Mouse (Mus musculus) heart, postnatal 0 days (tissue): Measurements from ENCODE around the gene Fuca1. TPM values are rescaled to one million over a fixed set of nuclear protein-coding genes. Genes with fewer than 3 reads are reported as not detected.

Experiments
- ATAC-seq: fragments of 200-750 bp; cut with Nextera tagmentation; 2 replicates; pipeline ENCODE4 v1.8.0; 2017; ENCODE audit warnings: low read depth, moderate number of reproducible peaks, moderate library complexity; ENCODE audit not compliant: insufficient read depth
- DNase-seq: peaks from one replicate; pipeline ENCODE4 v3.0.0-alpha.2; 2016; ENCODE audit warnings: low spot score
- H3K27ac ChIP-seq: fragments of 300-500 bp; sonication (generic); 2 replicates; pipeline ENCODE4 v1.5.1; 2014; ENCODE audit warnings: low read depth, mild to moderate bottlenecking
- H3K27me3 ChIP-seq: fragments of 300-500 bp; sonication (generic); 2 replicates; pipeline ENCODE4 v1.6.1; 2014; ENCODE audit warnings: low read length, mixed read lengths; ENCODE audit not compliant: control insufficient read depth, insufficient read depth
- H3K36me3 ChIP-seq: fragments of 300-500 bp; sonication (generic); replicated peaks from 2 replicates; pipeline ENCODE4 v1.6.1; 2014; ENCODE audit warnings: low read length, mixed read lengths; ENCODE audit not compliant: control insufficient read depth, insufficient read depth
- H3K4me1 ChIP-seq: fragments of 300-500 bp; sonication (generic); 2 replicates; pipeline ENCODE4 v1.6.1; 2014; ENCODE audit warnings: antibody characterized with exemption; ENCODE audit not compliant: control insufficient read depth, insufficient read depth
- H3K4me2 ChIP-seq: fragments of 300-500 bp; sonication (generic); 2 replicates; pipeline ENCODE4 v1.6.1; 2014; ENCODE audit warnings: low read depth, mild to moderate bottlenecking, low read length, moderate library complexity
- H3K4me3 ChIP-seq: fragments of 300-500 bp; sonication (generic); 2 replicates; pipeline ENCODE4 v1.5.1; 2014; ENCODE audit warnings: low read depth, low read length
- H3K9ac ChIP-seq: fragments of 300-500 bp; sonication (generic); replicated peaks from 2 replicates; pipeline ENCODE4 v1.6.1; 2014; ENCODE audit warnings: low read depth, low read length, mixed read lengths
- H3K9me3 ChIP-seq: fragments of 300-500 bp; sonication (generic); replicated peaks from 2 replicates; pipeline ENCODE4 v1.6.1; 2016; ENCODE audit warnings: low read length; ENCODE audit not compliant: control insufficient read depth
- CTCF ChIP-seq: IDR thresholded peaks from 2 replicates; pipeline ENCODE4 v1.5.1; 2016; ENCODE audit warnings: antibody characterized with exemption, control low read depth, low read depth
- EP300 ChIP-seq: IDR thresholded peaks from 2 replicates; pipeline ENCODE4 v1.6.1; 2016; ENCODE audit warnings: antibody characterized with exemption, low read depth
- WGBS: fragments of 180-500 bp; shearing (Covaris S2); extraction: QIAGEN DNeasy Blood & Tissue Kit; methylation state at CpG from one replicate; pipeline ENCODE4 v1.1.7; 2014; 5-methylcytosine and 5-hydroxymethylcytosine counted together
- polyA plus RNA-seq: library from polyadenylated mRNA; unstranded; fragments of >200 nt; fragmentation: Nextera tagmentation; extraction: Ambion mirVana; gene quantifications from 2 replicates; pipeline ENCODE4 v1.2.1, GENCODE M21; 2015
- total RNA-seq: library from RNA; depleted of rRNA; stranded (reverse); fragments of >200 nt; gene quantifications from 2 replicates; pipeline ENCODE4 v1.2.3, GENCODE M21; 2014; ENCODE audit warnings: low replicate concordance

The Fuca1 gene
- total and polyA plus RNA-seq, 2 experiments from 2014 or later, result 30.3 to 48.4 TPM

DNA sequence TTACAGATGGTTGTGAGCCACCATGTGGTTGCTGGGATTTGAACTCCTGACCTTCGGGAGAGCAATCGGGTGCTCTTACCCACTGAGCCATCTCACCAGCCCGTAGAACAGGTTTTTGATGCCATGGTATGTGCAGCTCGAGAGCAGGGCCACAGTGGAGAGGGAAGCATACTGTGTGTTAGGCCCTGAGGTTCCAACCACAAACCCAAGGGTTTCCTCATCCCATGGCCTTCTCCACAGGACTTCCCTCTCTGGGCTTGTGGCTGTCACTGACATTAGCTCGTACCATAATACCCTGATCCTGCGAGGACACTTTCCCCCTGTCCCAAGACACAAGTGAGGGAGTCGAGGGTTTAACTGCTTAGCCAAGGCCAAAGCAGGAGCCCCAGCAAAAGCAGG, 21.5 kb upstream of the Fuca1 start:
- Histone ChIP-seq H3K27ac (no peak overlapping the region), H3K4me1 (0 out of 2 replicates have a peak, but pooled peaks cover 5% of the 10 kb centered on the region), H3K27me3 (no peaks in the 10 kb centered on the region), H3K4me3 (no peak overlapping the region), H3K36me3 (no peaks in the 10 kb centered on the region), H3K9me3 (no peaks in the 10 kb centered on the region), H3K9ac (no peak overlapping the region), H3K4me2 (no peak overlapping the region)
- DNase-seq (no peak), ATAC-seq (no peak)
- no peak for TF ChIP-seq EP300
- TF ChIP-seq CTCF, result no peak
- WGBS, result 82% methylated on average over 7 of the region's 7 CpGs

DNA sequence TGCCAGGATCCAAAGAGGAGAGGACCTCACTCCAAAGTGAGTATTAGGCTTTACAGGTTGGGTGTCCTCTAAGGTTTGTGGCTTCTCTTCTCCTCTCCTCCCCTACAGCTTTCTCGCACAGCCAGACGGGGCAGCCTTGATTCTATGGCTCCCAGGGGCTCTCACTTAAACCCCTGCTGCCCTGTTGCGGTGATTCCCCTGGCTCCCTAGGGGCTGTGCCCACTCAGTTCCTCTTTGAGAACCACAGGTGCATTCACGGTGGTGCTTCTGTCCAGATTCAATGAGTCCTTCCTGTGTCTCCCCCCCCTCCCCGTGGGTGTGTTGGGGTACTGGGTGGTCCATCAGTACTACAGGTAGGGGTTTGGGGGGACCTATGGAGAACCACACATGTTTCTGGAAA, 20.5 kb upstream of the Fuca1 start:
- Histone ChIP-seq H3K36me3 (no peaks in the 10 kb centered on the region), H3K27me3 (no peaks in the 10 kb centered on the region), H3K9me3 (no peaks in the 10 kb centered on the region), H3K27ac (no peak overlapping the region), H3K4me3 (no peak overlapping the region), H3K9ac (no peak overlapping the region), H3K4me1 (0 out of 2 replicates have a peak, but pooled peaks cover 5% of the 10 kb centered on the region), H3K4me2 (no peak overlapping the region)
- DNase-seq (no peak), ATAC-seq (no peak)
- no peak for TF ChIP-seq CTCF
- no peak for TF ChIP-seq EP300
- WGBS, result 80% methylated on average over 5 of the region's 5 CpGs

DNA sequence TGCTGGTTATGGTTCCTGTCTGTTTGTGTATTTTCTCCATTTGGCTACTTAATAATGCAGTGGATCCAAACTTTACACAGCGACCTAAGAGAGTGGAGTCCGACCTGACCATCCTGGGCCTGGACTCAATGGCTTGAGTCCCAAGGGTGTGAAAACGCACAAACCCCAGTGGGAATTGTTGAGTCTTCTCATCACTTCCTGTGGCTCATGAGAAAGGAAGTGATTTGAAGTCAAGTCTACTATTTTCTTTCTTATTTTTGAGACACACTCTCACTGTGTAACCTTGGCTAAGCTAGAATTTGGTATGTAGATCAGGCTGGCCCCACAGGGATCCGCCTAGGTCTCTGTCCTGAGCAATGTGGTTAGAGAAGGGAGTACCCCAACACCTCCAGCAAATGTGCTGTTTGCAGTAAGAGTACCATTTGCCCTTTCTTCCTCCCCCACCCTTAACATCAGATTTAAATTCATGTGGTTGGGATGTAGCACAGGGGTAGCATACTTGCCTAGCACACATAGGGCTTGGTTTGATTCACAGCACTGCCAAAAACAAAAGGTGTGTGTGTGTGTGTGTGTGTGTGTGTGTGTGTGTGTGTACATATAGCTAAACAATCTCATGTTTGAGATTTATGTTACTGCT, 17.8 kb upstream of the Fuca1 start:
- no peak for ATAC-seq
- no peaks in the 10 kb centered on the region for H3K27me3 ChIP-seq
- 71% methylated on average over 4 of the region's 4 CpGs for WGBS

DNA sequence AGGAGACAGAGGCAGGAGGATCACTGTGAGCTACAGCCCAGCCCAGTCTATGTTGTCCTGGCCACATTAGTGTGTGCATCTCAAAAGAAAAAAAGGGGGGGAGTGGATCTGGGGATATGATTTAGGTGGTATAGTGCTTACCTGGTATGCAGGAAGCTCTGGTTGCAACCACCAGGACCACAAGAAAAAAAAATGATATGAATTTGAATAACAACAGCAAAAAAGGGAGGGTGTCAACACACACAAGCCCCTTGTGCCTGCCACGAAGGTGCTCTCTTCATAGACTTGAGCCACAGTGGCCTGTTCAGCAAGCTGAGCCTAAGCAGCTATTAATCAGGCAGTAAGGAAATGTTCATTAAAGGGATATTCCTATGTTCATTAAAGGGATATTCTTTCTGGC, 15.7 kb upstream of the Fuca1 start:
- Histone ChIP-seq H3K36me3 (no peaks in the 10 kb centered on the region), H3K27me3 (no peaks in the 10 kb centered on the region), H3K9me3 (no peaks in the 10 kb centered on the region), H3K4me2 (no peak overlapping the region), H3K9ac (no peak overlapping the region), H3K4me1 (no peaks in the 10 kb centered on the region), H3K27ac (no peak overlapping the region), H3K4me3 (no peak overlapping the region)
- 67% methylated on average over 1 of the region's 1 CpGs for WGBS
- DNase-seq (no peak), ATAC-seq (no peak)
- TF ChIP-seq EP300 (no peak), CTCF (no peak)

More for the DNA sequence above, 17.8 kb upstream of the Fuca1 start:
- Histone ChIP-seq H3K4me1 (0 out of 2 replicates have a peak, but pooled peaks cover 5% of the 10 kb centered on the region), H3K9me3 (no peaks in the 10 kb centered on the region), H3K36me3 (no peaks in the 10 kb centered on the region), H3K4me3 (no peak overlapping the region), H3K4me2 (no peak overlapping the region), H3K9ac (no peak overlapping the region), H3K27ac (no peak overlapping the region)
- no peak for DNase-seq
- no peak for TF ChIP-seq EP300
- TF ChIP-seq CTCF, result no peak

DNA sequence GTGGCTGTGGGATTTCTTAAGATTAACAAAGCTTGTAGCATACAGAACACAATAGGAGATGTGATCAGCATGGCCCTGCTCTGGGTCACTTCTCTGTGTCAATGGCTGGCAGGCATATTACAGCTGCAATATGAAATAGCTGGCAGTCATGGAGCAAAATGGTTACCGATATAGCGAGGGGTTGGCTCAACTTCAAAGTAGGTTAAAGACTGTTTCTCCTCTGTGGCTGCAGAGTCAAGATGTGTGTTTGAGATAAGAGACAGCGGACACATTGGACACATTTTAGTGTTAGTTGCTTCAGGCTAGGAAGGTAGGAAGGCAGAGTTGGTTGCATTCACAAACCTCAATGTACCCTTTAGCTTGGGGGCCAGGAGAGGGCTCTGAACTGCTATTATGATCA, 13.9 kb upstream of the Fuca1 start:
- Histone ChIP-seq H3K9me3 (no peaks in the 10 kb centered on the region), H3K4me2 (no peak overlapping the region), H3K4me3 (no peak overlapping the region), H3K4me1 (no peaks in the 10 kb centered on the region), H3K27ac (no peak overlapping the region), H3K9ac (no peak overlapping the region), H3K27me3 (no peaks in the 10 kb centered on the region), H3K36me3 (no peaks in the 10 kb centered on the region)
- ATAC-seq (no peak), DNase-seq (no peak)
- 72% methylated on average over 3 of the region's 3 CpGs for WGBS
- no peak for TF ChIP-seq EP300

DNA sequence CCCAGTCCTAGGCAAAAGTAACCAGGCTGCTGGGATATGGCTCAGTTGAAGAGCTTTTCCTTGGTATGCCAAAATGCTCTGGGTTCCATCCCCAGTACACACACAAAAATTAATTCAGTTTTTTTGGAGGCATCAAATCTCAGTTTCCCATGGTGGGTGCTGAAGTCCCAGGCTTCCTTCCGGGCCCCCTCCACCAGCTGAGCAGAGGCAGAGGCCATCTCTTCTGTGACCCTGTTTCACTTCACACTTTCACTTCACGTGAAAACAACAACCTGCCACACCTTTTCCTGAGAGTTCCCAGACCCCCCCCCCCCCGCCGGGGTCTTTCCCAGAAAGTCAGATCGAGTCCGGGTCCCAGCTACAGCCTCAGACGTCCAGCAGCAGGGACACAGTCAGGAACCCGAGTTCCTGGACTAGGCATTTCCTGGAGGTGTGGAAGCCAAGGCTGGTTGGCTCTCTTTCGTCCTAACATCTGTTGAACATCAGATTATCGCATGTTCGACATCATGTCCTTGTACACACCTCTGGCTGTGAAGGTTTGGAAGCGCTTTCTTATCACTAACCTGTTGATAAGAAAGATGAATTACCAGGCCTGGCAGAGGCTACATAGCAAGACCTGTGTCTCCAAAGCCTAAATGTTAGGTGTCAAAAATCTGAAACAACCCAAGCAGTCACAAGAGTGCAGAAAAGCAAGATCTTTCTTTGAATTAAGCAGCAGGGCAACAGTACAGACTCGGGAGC, 11.0 kb upstream of the Fuca1 start:
- Histone ChIP-seq H3K4me2 (no peak overlapping the region), H3K4me1 (no peaks in the 10 kb centered on the region), H3K27me3 (no peaks in the 10 kb centered on the region), H3K27ac (no peak overlapping the region), H3K9me3 (no peaks in the 10 kb centered on the region), H3K36me3 (no peaks in the 10 kb centered on the region), H3K9ac (no peak overlapping the region), H3K4me3 (no peak overlapping the region)
- no peak for ATAC-seq
- no peak for TF ChIP-seq CTCF
- TF ChIP-seq EP300, result no peak
- no peak for DNase-seq
- 14% methylated on average over 13 of the region's 13 CpGs for WGBS
